Mouse (Mus musculus) embryonic facial prominence, embryonic 13.5 days (tissue): ENCODE measurements at regions not wholly inside any gene's neighbourhood (a gene's known extent, or its start where the extent isn't known, plus 50 kb on each side); places are given as distances from the start of the nearest gene placed in this dataset.

Source experiments
- ATAC-seq: fragments of 200-750 bp; cut with Nextera tagmentation; 2 replicates; pipeline ENCODE4 v1.8.0; 2017; ENCODE audit warnings: low read depth; ENCODE audit not compliant: insufficient number of reproducible peaks, insufficient read depth, low FRiP score, low TSS enrichment
- H3K27ac ChIP-seq: fragments of 300-500 bp; sonication (generic); 2 replicates; pipeline ENCODE4 v1.5.1; 2015; ENCODE audit warnings: moderate library complexity, mild to moderate bottlenecking, inconsistent platforms
- H3K27me3 ChIP-seq: fragments of 300-500 bp; sonication (generic); 2 replicates; pipeline ENCODE4 v1.6.1; 2015; ENCODE audit warnings: mild to moderate bottlenecking, inconsistent platforms
- H3K36me3 ChIP-seq: fragments of 300-500 bp; sonication (generic); 2 replicates; pipeline ENCODE4 v1.6.1; 2015; ENCODE audit warnings: mild to moderate bottlenecking, inconsistent platforms
- H3K4me1 ChIP-seq: fragments of 300-500 bp; sonication (generic); 2 replicates; pipeline ENCODE4 v1.6.1; 2015; ENCODE audit warnings: inconsistent platforms
- H3K4me2 ChIP-seq: fragments of 300-500 bp; sonication (generic); 2 replicates; pipeline ENCODE4 v1.6.1; 2015; ENCODE audit warnings: moderate library complexity, mild to moderate bottlenecking, inconsistent platforms
- H3K4me3 ChIP-seq: fragments of 300-500 bp; sonication (generic); 2 replicates; pipeline ENCODE4 v1.5.1; 2015; ENCODE audit warnings: mild to moderate bottlenecking, inconsistent platforms
- H3K9ac ChIP-seq: fragments of 300-500 bp; sonication (generic); 2 replicates; pipeline ENCODE4 v1.6.1; 2015; ENCODE audit warnings: mild to moderate bottlenecking, inconsistent platforms
- H3K9me3 ChIP-seq: fragments of 300-500 bp; sonication (generic); 2 replicates; pipeline ENCODE4 v1.6.1; 2016; ENCODE audit warnings: inconsistent platforms
- WGBS: fragments of 180-500 bp; shearing (Covaris S2); methylation state at CpG from one replicate; pipeline ENCODE4 v1.1.7; 2015; ENCODE audit warnings: mixed read lengths; 5-methylcytosine and 5-hydroxymethylcytosine counted together

DNA sequence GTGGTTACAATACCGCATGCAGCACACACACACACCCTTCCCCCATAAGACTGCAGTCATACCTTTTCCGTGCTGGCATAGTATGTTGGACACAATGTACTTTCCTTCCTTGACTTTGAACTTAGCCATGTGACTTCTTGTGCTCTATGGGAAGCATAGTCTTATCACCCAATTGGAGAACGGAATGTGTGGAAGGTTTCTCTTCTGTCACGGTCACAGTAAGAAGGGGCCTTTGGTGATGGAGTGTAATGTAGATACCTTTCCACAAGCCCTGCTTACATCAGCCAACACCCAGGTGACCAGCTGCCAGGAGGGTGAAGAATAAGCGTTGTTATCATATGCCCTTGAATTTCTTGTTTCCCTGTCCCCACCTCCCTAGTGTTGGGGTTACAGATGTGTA, 1308.0 kb upstream of the A1bg start:
- Histone ChIP-seq H3K4me1 (no peaks in the 10 kb centered on the region), H3K27ac (no peak overlapping the region), H3K27me3 (no peaks in the 10 kb centered on the region), H3K4me2 (no peak overlapping the region), H3K4me3 (no peak overlapping the region), H3K36me3 (no peaks in the 10 kb centered on the region), H3K9ac (no peak overlapping the region), H3K9me3 (no peaks in the 10 kb centered on the region)
- 92% methylated on average over 5 of the region's 5 CpGs for WGBS
- ATAC-seq: no peak

- Histone ChIP-seq H3K27ac (no peak overlapping the region), H3K27me3 (no peaks in the 10 kb centered on the region), H3K4me1 (no peaks in the 10 kb centered on the region), H3K4me2 (no peak overlapping the region), H3K36me3 (no peaks in the 10 kb centered on the region), H3K4me3 (no peak overlapping the region), H3K9ac (no peak overlapping the region), H3K9me3 (no peaks in the 10 kb centered on the region)
- WGBS: 89% methylated on average over 8 of the region's 8 CpGs
- ATAC-seq: no peak
These were observed 1306.9 kb upstream of the A1bg start for GRCm38 (mm10) chr15:62229491-62230283.

DNA sequence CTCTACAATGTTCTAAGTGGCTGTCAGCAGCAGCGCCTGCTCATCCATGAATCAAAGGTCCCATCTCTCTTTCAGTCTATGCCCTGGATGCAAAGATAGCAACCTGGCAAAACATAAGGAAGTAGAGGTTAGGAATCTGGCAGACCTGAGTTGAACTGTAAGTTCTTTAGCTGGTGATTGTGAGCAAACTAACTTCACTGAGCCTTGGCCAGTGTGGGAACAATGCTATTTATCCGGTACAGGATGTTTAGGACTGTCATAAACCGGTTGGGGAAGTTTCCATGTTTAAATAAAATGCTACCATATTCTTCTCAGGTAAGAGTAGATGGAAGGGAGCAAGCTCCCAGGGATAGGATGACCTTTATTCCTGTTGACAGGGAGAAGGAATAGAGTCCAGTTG, 1306.2 kb upstream of the A1bg start:
- H3K4me3 ChIP-seq: no peak overlapping the region
- H3K9me3 ChIP-seq: no peaks in the 10 kb centered on the region
- H3K4me1 ChIP-seq: no peaks in the 10 kb centered on the region
- no peak overlapping the region for H3K9ac ChIP-seq
- H3K36me3 ChIP-seq: no peaks in the 10 kb centered on the region
- H3K27me3 ChIP-seq: no peaks in the 10 kb centered on the region
- 89% methylated on average over 3 of the region's 3 CpGs for WGBS
- no peak for ATAC-seq
- H3K27ac ChIP-seq: no peak overlapping the region
- no peak overlapping the region for H3K4me2 ChIP-seq

- Histone ChIP-seq H3K9ac (no peak overlapping the region), H3K36me3 (no peaks in the 10 kb centered on the region), H3K4me1 (no peaks in the 10 kb centered on the region), H3K4me2 (no peak overlapping the region), H3K4me3 (no peak overlapping the region), H3K27ac (no peak overlapping the region), H3K9me3 (no peaks in the 10 kb centered on the region), H3K27me3 (no peaks in the 10 kb centered on the region)
- no peak for ATAC-seq
These were observed 1302.0 kb upstream of the A1bg start for GRCm38 (mm10) chr15:62224798-62225197.

DNA sequence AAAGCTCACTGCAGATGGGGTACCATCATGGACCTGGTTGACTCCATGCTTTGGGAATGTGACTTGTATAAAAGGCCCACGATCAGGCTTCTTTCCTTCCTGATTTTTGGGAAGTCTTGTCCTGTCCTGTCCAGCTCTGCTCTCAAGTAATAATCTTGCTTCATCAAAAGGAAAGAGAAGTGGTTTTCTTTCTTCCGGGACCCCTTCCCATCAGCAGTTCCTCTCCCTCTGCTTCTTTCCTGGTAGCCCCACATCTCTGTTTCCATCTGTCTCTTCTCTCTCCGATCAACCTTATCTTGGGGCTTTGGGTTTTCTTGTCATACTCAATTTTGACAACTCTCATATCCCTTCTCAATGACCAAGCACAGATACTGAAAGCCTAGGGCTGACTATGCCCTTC, 1301.4 kb upstream of the A1bg start:
- H3K27ac ChIP-seq: no peak overlapping the region
- no peaks in the 10 kb centered on the region for H3K9me3 ChIP-seq
- 0 out of 2 replicates have a peak, but pooled peaks cover under 1% of the 10 kb centered on the region for H3K36me3 ChIP-seq
- no peaks in the 10 kb centered on the region for H3K27me3 ChIP-seq
- no peak overlapping the region for H3K4me2 ChIP-seq
- 89% methylated on average over 3 of the region's 3 CpGs for WGBS
- no peak overlapping the region for H3K9ac ChIP-seq
- no peak overlapping the region for H3K4me3 ChIP-seq
- no peak for ATAC-seq
- H3K4me1 ChIP-seq: no peaks in the 10 kb centered on the region

GRCm38 (mm10) chr15:62223156-62223840, 1300.5 kb upstream of the A1bg start:
- no peak overlapping the region for H3K9ac ChIP-seq
- ATAC-seq: no peak
- H3K4me3 ChIP-seq: no peak overlapping the region
- H3K4me1 ChIP-seq: no peaks in the 10 kb centered on the region
- 0 out of 2 replicates have a peak, but pooled peaks cover 3% of the 10 kb centered on the region for H3K36me3 ChIP-seq
- no peak overlapping the region for H3K4me2 ChIP-seq
- no peaks in the 10 kb centered on the region for H3K27me3 ChIP-seq
- no peaks in the 10 kb centered on the region for H3K9me3 ChIP-seq
- 80% methylated on average over 6 of the region's 6 CpGs for WGBS
- H3K27ac ChIP-seq: no peak overlapping the region

GRCm38 (mm10) chr15:62222731-62223130, 1299.9 kb upstream of the A1bg start:
- no peak overlapping the region for H3K4me3 ChIP-seq
- H3K27ac ChIP-seq: no peak overlapping the region
- no peak overlapping the region for H3K9ac ChIP-seq
- WGBS: 82% methylated on average over 5 of the region's 5 CpGs
- no peak overlapping the region for H3K4me2 ChIP-seq
- H3K27me3 ChIP-seq: no peaks in the 10 kb centered on the region
- H3K9me3 ChIP-seq: no peaks in the 10 kb centered on the region
- 0 out of 2 replicates have a peak, but pooled peaks cover 3% of the 10 kb centered on the region for H3K36me3 ChIP-seq
- no peaks in the 10 kb centered on the region for H3K4me1 ChIP-seq
- no peak for ATAC-seq

- no peak overlapping the region for H3K9ac ChIP-seq
- ATAC-seq: no peak
- H3K4me2 ChIP-seq: no peak overlapping the region
- no peaks in the 10 kb centered on the region for H3K9me3 ChIP-seq
- 0 out of 2 replicates have a peak, but pooled peaks cover 3% of the 10 kb centered on the region for H3K36me3 ChIP-seq
- no peak overlapping the region for H3K27ac ChIP-seq
- WGBS: 91% methylated on average over 6 of the region's 6 CpGs
- H3K4me1 ChIP-seq: no peaks in the 10 kb centered on the region
- no peak overlapping the region for H3K4me3 ChIP-seq
- no peaks in the 10 kb centered on the region for H3K27me3 ChIP-seq
These were observed 1299.4 kb upstream of the A1bg start for GRCm38 (mm10) chr15:62222201-62222600.

GRCm38 (mm10) chr15:62221024-62221819, 1298.4 kb upstream of the A1bg start:
- no peak overlapping the region for H3K9ac ChIP-seq
- H3K36me3 ChIP-seq: 0 out of 2 replicates have a peak, but pooled peaks cover 3% of the 10 kb centered on the region
- no peaks in the 10 kb centered on the region for H3K9me3 ChIP-seq
- H3K27me3 ChIP-seq: no peaks in the 10 kb centered on the region
- H3K4me3 ChIP-seq: no peak overlapping the region
- 76% methylated on average over 8 of the region's 8 CpGs for WGBS
- no peak overlapping the region for H3K27ac ChIP-seq
- 0 out of 2 replicates have a peak, but pooled peaks cover under 1% of the 10 kb centered on the region for H3K4me1 ChIP-seq
- ATAC-seq: no peak
- no peak overlapping the region for H3K4me2 ChIP-seq

DNA sequence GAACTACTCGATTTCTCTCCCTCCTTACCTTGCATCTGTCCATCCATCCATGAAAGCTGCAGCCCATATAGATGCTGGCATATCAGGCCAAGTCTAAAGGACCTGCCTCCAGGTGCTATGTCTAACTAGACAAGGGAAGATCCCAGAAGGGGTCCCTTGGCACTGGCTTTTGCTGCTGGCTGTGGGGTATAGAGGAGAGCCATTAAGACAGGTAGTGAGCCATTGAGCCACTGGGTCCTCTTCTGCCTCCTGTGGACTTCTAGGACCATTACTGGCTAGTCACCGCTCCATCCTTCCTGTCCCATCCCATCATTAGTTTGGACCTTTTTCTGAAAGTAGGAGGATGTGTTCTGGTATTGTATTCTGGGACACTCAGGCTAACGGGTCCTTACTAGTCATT, 1297.8 kb upstream of the A1bg start:
- no peak for ATAC-seq
- Histone ChIP-seq H3K4me3 (no peak overlapping the region), H3K9ac (no peak overlapping the region), H3K9me3 (no peaks in the 10 kb centered on the region), H3K27ac (no peak overlapping the region), H3K27me3 (no peaks in the 10 kb centered on the region), H3K4me2 (no peak overlapping the region), H3K36me3 (0 out of 2 replicates have a peak, but pooled peaks cover 3% of the 10 kb centered on the region), H3K4me1 (0 out of 2 replicates have a peak, but pooled peaks cover 3% of the 10 kb centered on the region)
- WGBS: 86% methylated on average over 3 of the region's 3 CpGs

GRCm38 (mm10) chr15:62219934-62220540, 1297.2 kb upstream of the A1bg start:
- H3K27me3 ChIP-seq: no peaks in the 10 kb centered on the region
- WGBS: 91% methylated on average over 9 of the region's 9 CpGs
- H3K4me1 ChIP-seq: 0 out of 2 replicates have a peak, but pooled peaks cover 3% of the 10 kb centered on the region
- H3K36me3 ChIP-seq: 0 out of 2 replicates have a peak, but pooled peaks cover 3% of the 10 kb centered on the region
- H3K4me2 ChIP-seq: no peak overlapping the region
- no peaks in the 10 kb centered on the region for H3K9me3 ChIP-seq
- no peak overlapping the region for H3K4me3 ChIP-seq
- no peak for ATAC-seq
- H3K9ac ChIP-seq: no peak overlapping the region
- no peak overlapping the region for H3K27ac ChIP-seq
